Mouse (Mus musculus): Measurements from ENCODE around the gene Cul1. TPM values are rescaled to one million over a fixed set of nuclear protein-coding genes. Genes with fewer than 3 reads are reported as not detected.

Gene Cul1
- polyA plus RNA-seq, 1 experiment = 56.3 TPM

DNA sequence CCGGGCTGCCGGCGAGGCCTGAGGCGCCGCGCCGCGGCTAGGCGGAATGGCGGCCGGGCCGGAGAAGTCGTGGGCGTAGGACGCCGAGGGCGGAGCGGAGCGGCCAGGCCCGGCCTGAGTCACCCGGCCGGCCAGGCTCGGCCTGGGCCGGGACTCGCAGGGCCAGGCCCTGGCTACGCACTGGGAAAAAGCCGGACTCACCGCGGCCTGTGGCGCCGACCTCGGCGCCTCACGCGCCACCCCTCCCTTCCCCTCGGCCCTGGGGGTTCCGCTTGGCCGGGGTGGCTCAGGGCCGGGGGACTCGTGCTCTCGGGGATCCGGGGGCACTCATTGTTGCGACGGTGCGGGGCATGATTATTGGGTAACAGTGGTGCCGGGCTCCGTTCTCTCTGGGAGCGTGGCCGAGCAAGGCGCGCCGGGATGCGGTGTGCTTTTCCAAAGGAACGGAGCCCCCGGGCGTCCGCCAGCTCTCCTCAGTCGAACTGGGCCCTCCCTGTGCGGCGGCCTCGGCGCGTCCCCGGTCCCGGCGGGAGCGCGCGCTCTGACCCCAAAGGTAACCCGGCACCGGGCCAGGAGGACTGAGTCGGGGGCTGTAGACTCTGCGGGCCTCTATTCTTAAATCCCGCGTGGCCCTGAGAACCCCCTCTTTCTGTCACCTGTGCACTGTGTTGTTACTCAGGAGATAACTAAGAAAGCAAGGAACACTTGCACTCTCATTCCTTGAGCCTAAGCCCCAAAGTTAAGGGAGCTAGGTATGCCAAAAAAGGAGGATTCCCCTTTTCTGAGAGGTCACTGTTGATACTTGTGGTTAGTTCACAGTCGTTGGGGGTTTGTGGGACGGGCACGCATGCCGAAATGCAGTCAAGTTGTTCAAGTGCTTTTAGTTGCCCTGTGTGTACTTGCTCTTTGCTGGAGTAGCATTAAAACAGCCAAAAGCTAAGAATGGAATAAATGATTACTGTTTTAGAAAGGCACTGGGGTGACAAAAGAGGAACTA, 1.7 kb downstream of the Cul1 start:
- Histone ChIP-seq H3K27me3 (ENCODE audit: control insufficient read depth, insufficient read depth, low read length) (no peaks in the 10 kb centered on the region), H3K36me3 (ENCODE audit: control insufficient read depth, insufficient read depth, low read length) (no peaks in the 10 kb centered on the region), H3K27ac (ENCODE audit: control insufficient read depth, insufficient read depth, low read depth, low read length) (peak overlapping the region; percentile 97), H3K4me1 (ENCODE audit: control insufficient read depth, insufficient read depth, low read length) (peaks cover 2% of the 10 kb centered on the region; the same call in 1 of the 2 replicates), H3K4me3 (ENCODE audit: control insufficient read depth, low read depth, low read length) (peak overlapping the region; percentile 99)
- TF ChIP-seq CTCF (IDR thresholded peaks at IDR 0.05; ENCODE audit: control insufficient read depth, insufficient read depth, insufficient replicate concordance, low read depth, low read length) (no peak), POLR2A (IDR thresholded peaks at IDR 0.05; ENCODE audit: control insufficient read depth, low read depth, low read length) (peak; percentile 39)

DNA sequence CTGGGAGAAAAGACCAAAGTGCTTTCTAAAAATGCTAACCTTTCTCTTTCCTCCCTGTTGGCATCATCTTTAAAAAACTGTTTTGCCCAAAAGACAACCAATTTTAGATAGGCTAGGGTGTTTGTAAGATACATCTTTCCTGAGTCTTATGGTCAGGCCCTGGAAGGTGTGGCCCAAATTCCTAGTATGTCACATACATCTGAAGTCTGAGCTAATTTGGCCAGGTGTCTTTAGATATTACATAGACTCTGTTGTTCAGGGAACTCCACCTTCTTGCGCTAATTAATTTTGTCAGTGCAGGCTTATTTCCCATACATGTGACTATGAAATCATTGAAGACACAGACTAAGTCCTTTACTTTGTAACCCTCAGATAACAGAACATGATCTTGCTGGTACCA, 2.6 kb downstream of the Cul1 start:
- Histone ChIP-seq H3K4me1 (ENCODE audit: control insufficient read depth, insufficient read depth, low read length) (peaks cover 2% of the 10 kb centered on the region; the same call in 1 of the 2 replicates), H3K27ac (ENCODE audit: control insufficient read depth, insufficient read depth, low read depth, low read length) (no peak overlapping the region), H3K4me3 (ENCODE audit: control insufficient read depth, low read depth, low read length) (peak overlapping the region; percentile 44; the same call in 1 of the 2 replicates), H3K27me3 (ENCODE audit: control insufficient read depth, insufficient read depth, low read length) (no peaks in the 10 kb centered on the region), H3K36me3 (ENCODE audit: control insufficient read depth, insufficient read depth, low read length) (no peaks in the 10 kb centered on the region)
- TF ChIP-seq CTCF (IDR thresholded peaks at IDR 0.05; ENCODE audit: control insufficient read depth, insufficient read depth, insufficient replicate concordance, low read depth, low read length) (no peak), POLR2A (IDR thresholded peaks at IDR 0.05; ENCODE audit: control insufficient read depth, low read depth, low read length) (no peak)

DNA sequence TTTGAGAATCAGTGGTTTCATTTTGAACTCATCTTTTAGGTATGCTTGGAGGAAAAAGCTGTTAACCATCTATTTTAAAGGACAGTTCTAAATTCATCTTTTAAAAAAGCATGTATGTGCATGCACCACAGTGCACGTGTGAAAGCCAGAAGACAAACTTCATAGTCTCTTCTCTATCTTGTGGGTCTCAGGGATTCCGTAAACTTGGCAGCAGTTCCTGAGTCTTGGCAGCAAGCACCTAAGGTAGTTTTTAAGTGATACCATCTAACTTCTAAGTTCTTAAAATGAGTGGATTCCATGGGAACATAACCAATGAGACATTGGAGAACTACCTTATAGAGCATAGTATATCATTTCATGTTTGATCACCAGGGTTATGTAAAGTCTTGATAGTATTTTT, 3.7 kb downstream of the Cul1 start:
- H3K27me3 ChIP-seq (ENCODE audit: control insufficient read depth, insufficient read depth, low read length) = no peaks in the 10 kb centered on the region
- no peak overlapping the region for H3K27ac ChIP-seq (ENCODE audit: control insufficient read depth, insufficient read depth, low read depth, low read length)
- no peaks in the 10 kb centered on the region for H3K36me3 ChIP-seq (ENCODE audit: control insufficient read depth, insufficient read depth, low read length)
- H3K4me1 ChIP-seq (ENCODE audit: control insufficient read depth, insufficient read depth, low read length) = peaks cover 2% of the 10 kb centered on the region; the same call in 1 of the 2 replicates
- TF ChIP-seq CTCF (IDR thresholded peaks at IDR 0.05; ENCODE audit: control insufficient read depth, insufficient read depth, insufficient replicate concordance, low read depth, low read length) = no peak
- no peak for TF ChIP-seq POLR2A (IDR thresholded peaks at IDR 0.05; ENCODE audit: control insufficient read depth, low read depth, low read length)
- H3K4me3 ChIP-seq (ENCODE audit: control insufficient read depth, low read depth, low read length) = peak overlapping the region; percentile 21; the same call in 1 of the 2 replicates

DNA sequence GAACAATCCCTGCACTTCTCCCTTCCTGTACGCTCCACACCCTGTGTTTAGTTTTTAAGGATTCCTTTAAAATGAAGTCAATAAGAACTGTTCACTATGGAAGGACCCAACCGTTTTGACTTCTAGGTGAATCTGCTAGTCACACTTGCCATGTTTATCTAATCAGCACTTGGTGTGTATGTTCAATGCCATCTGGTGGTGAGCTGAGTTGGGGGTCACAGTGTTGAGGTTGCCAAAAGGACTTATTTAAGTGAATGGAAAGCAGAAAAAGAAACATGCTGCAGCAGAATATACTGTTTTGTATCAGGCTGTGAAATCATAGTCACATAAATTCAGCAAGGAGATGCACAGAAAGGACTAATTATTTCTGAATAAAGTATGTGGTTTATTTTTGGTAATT, 12.2 kb downstream of the Cul1 start:
- H3K4me1 ChIP-seq (ENCODE audit: control insufficient read depth, insufficient read depth, low read length) = no peaks in the 10 kb centered on the region; the same call in 1 of the 2 replicates
- H3K27ac ChIP-seq (ENCODE audit: control insufficient read depth, insufficient read depth, low read depth, low read length) = no peak overlapping the region
- no peaks in the 10 kb centered on the region for H3K36me3 ChIP-seq (ENCODE audit: control insufficient read depth, insufficient read depth, low read length)
- no peaks in the 10 kb centered on the region for H3K27me3 ChIP-seq (ENCODE audit: control insufficient read depth, insufficient read depth, low read length)
- TF ChIP-seq POLR2A (IDR thresholded peaks at IDR 0.05; ENCODE audit: control insufficient read depth, low read depth, low read length) (no peak), CTCF (IDR thresholded peaks at IDR 0.05; ENCODE audit: control insufficient read depth, insufficient read depth, insufficient replicate concordance, low read depth, low read length) (no peak)
- no peak overlapping the region for H3K4me3 ChIP-seq (ENCODE audit: control insufficient read depth, low read depth, low read length)

DNA sequence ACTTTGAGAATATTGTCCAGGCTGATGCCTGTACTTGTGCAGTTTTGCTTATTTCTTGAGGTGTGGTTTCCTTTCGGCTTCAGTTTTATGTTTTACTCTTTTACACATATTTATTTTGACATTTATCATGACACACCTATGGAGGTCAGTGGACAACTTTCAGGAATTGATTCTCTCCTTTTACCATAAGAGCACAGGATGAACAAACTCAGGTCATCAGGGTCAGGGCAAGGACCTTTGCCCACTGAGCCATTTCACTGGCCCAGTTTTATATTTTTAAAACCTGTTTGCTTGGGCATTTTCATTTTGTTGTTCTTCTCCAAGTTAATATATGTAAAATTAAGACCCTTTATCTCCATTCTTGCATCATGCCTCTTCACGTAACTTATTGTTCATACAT, 13.3 kb downstream of the Cul1 start:
- Histone ChIP-seq H3K27ac (ENCODE audit: control insufficient read depth, insufficient read depth, low read depth, low read length) (no peak overlapping the region), H3K4me3 (ENCODE audit: control insufficient read depth, low read depth, low read length) (no peak overlapping the region), H3K27me3 (ENCODE audit: control insufficient read depth, insufficient read depth, low read length) (no peaks in the 10 kb centered on the region), H3K4me1 (ENCODE audit: control insufficient read depth, insufficient read depth, low read length) (no peaks in the 10 kb centered on the region), H3K36me3 (ENCODE audit: control insufficient read depth, insufficient read depth, low read length) (no peaks in the 10 kb centered on the region)
- no peak for TF ChIP-seq CTCF (IDR thresholded peaks at IDR 0.05; ENCODE audit: control insufficient read depth, insufficient read depth, insufficient replicate concordance, low read depth, low read length)
- no peak for TF ChIP-seq POLR2A (IDR thresholded peaks at IDR 0.05; ENCODE audit: control insufficient read depth, low read depth, low read length)

DNA sequence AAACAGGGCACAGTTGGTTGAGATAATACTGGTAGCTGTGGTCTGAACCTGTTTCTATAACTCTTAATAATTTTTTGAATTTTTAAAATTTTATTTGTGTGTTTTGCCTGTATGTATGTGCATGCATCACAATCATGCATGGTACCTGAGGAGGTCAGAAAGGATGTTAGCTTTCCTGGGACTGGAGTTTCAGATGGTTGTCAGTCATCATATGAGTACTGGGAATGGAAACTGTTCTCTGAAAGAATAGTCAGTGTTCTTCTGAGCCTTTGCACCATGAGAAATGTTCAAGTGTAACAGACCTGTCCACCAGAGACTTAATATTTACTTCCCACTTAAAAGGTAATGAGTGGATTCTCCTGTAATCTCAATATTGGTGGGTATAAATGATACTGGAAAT, 13.9 kb downstream of the Cul1 start:
- TF ChIP-seq POLR2A (IDR thresholded peaks at IDR 0.05; ENCODE audit: control insufficient read depth, low read depth, low read length) (no peak), CTCF (IDR thresholded peaks at IDR 0.05; ENCODE audit: control insufficient read depth, insufficient read depth, insufficient replicate concordance, low read depth, low read length) (no peak)
- H3K4me3 ChIP-seq (ENCODE audit: control insufficient read depth, low read depth, low read length) = no peak overlapping the region
- no peaks in the 10 kb centered on the region for H3K4me1 ChIP-seq (ENCODE audit: control insufficient read depth, insufficient read depth, low read length)
- no peak overlapping the region for H3K27ac ChIP-seq (ENCODE audit: control insufficient read depth, insufficient read depth, low read depth, low read length)
- H3K36me3 ChIP-seq (ENCODE audit: control insufficient read depth, insufficient read depth, low read length) = no peaks in the 10 kb centered on the region
- H3K27me3 ChIP-seq (ENCODE audit: control insufficient read depth, insufficient read depth, low read length) = no peaks in the 10 kb centered on the region

DNA sequence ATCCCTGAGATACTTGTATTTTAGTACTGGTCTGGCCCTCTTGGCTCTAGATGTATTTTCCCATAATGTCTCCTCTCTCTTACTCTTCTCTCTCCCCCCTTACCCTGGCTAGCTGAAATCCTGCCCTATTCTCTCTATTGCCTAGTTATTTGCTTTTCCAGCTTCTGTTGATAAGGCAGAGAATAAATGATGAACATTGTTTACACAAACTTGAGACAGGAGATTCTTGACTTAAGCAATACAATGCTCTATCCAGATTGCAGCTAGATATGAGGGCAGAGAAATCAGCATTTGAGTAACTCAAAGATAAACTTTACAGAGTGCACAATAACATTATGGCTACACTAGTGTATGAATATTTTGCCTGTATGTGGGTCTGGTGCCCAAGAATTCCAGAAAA, 16.6 kb downstream of the Cul1 start:
- no peaks in the 10 kb centered on the region for H3K27me3 ChIP-seq (ENCODE audit: control insufficient read depth, insufficient read depth, low read length)
- H3K27ac ChIP-seq (ENCODE audit: control insufficient read depth, insufficient read depth, low read depth, low read length) = no peak overlapping the region
- H3K4me3 ChIP-seq (ENCODE audit: control insufficient read depth, low read depth, low read length) = no peak overlapping the region
- H3K4me1 ChIP-seq (ENCODE audit: control insufficient read depth, insufficient read depth, low read length) = no peaks in the 10 kb centered on the region
- no peak for TF ChIP-seq CTCF (IDR thresholded peaks at IDR 0.05; ENCODE audit: control insufficient read depth, insufficient read depth, insufficient replicate concordance, low read depth, low read length)
- no peak for TF ChIP-seq POLR2A (IDR thresholded peaks at IDR 0.05; ENCODE audit: control insufficient read depth, low read depth, low read length)
- H3K36me3 ChIP-seq (ENCODE audit: control insufficient read depth, insufficient read depth, low read length) = no peaks in the 10 kb centered on the region

Measured in testis, adult 2 months (tissue).